Mouse (Mus musculus) brain, adult 2 months (tissue): ENCODE results near the gene Comt.
A peak's percentile ranks its signal among the peaks of the same experiment; 100 is the strongest.

ENCODE experiments used
- DNase-seq: peaks from one replicate; pipeline ENCODE4 v3.0.0; 2011; ENCODE audit warnings: low read depth, low spot score

The Comt gene

GRCm38 (mm10) chr16:18426802-18427280 is at the start of gene Comt:
Gene Comt (minus strand): TSS chr16:18426852.
- no peak for DNase-seq

GRCm38 (mm10) chr16:18474021-18474420 is 47.4 kb upstream of the Comt start:
- DNase-seq, result no peak

- DNase-seq, result no peak
These were observed 46.3 kb upstream of the Comt start for GRCm38 (mm10) chr16:18472976-18473375.

GRCm38 (mm10) chr16:18472416-18472815 is 45.8 kb upstream of the Comt start:
- DNase-seq, result no peak

- DNase-seq, result no peak
These were observed 45.3 kb upstream of the Comt start for GRCm38 (mm10) chr16:18471976-18472375.

- no peak for DNase-seq
These were observed 44.8 kb upstream of the Comt start for GRCm38 (mm10) chr16:18471381-18471955.

GRCm38 (mm10) chr16:18470829-18471228 is 44.2 kb upstream of the Comt start:
- DNase-seq, result no peak

- DNase-seq, result peak; percentile 67
These were observed 37.6 kb upstream of the Comt start for GRCm38 (mm10) chr16:18464271-18464670.

GRCm38 (mm10) chr16:18462598-18462997 is 35.9 kb upstream of the Comt start:
- no peak for DNase-seq

- DNase-seq, result no peak
These were observed 35.4 kb upstream of the Comt start for GRCm38 (mm10) chr16:18462031-18462430.

GRCm38 (mm10) chr16:18460826-18461225 is 34.2 kb upstream of the Comt start:
- no peak for DNase-seq

GRCm38 (mm10) chr16:18459955-18460370 is 33.3 kb upstream of the Comt start:
- peak; percentile 71 for DNase-seq

- no peak for DNase-seq
These were observed 32.8 kb upstream of the Comt start for GRCm38 (mm10) chr16:18459335-18459954.

- no peak for DNase-seq
These were observed 32.0 kb upstream of the Comt start for GRCm38 (mm10) chr16:18458661-18459060.

GRCm38 (mm10) chr16:18455407-18455806 is 28.8 kb upstream of the Comt start:
- no peak for DNase-seq

- DNase-seq, result no peak
These were observed 27.2 kb upstream of the Comt start for GRCm38 (mm10) chr16:18453846-18454245.

- DNase-seq, result peak; percentile 82
These were observed 25.8 kb upstream of the Comt start for GRCm38 (mm10) chr16:18452361-18452862.

- peak; percentile 87 for DNase-seq
These were observed 25.0 kb upstream of the Comt start for GRCm38 (mm10) chr16:18451486-18452181.

GRCm38 (mm10) chr16:18449005-18449404 is 22.4 kb upstream of the Comt start:
- no peak for DNase-seq

GRCm38 (mm10) chr16:18448104-18448503 is 21.5 kb upstream of the Comt start:
- no peak for DNase-seq

GRCm38 (mm10) chr16:18447243-18447642 is 20.6 kb upstream of the Comt start:
- no peak for DNase-seq

- DNase-seq, result peak; percentile 94
These were observed 16.8 kb upstream of the Comt start for GRCm38 (mm10) chr16:18443385-18443841.
